Mouse (Mus musculus) stomach, postnatal 0 days (tissue): ENCODE data around the gene Cars2. TPM values are rescaled to one million over a fixed set of nuclear protein-coding genes. Genes with fewer than 3 reads are reported as not detected.
A peak's percentile ranks its signal among the peaks of the same experiment; 100 is the strongest.

Source experiments
- ATAC-seq: fragments of 200-750 bp; cut with Nextera tagmentation; 2 replicates; pipeline ENCODE4 v1.8.0; 2017; ENCODE audit not compliant: low FRiP score, low TSS enrichment
- DNase-seq: peaks from one replicate; pipeline ENCODE4 v3.0.0-alpha.2; 2016; ENCODE audit warnings: low spot score
- H3K27ac ChIP-seq: fragments of 300-500 bp; sonication (generic); replicated peaks from 2 replicates; pipeline ENCODE4 v1.5.1; 2014; ENCODE audit warnings: mild to moderate bottlenecking, control low read depth
- H3K27me3 ChIP-seq: fragments of 300-500 bp; sonication (generic); 2 replicates; pipeline ENCODE4 v1.6.1; 2014; ENCODE audit warnings: low read length; ENCODE audit not compliant: control insufficient read depth, insufficient read depth
- H3K36me3 ChIP-seq: fragments of 300-500 bp; sonication (generic); 2 replicates; pipeline ENCODE4 v1.6.1; 2014; ENCODE audit warnings: low read length, mixed read lengths; ENCODE audit not compliant: control insufficient read depth, insufficient read depth
- H3K4me1 ChIP-seq: fragments of 300-500 bp; sonication (generic); replicated peaks from 2 replicates; pipeline ENCODE4 v1.6.1; 2014; ENCODE audit warnings: antibody characterized with exemption; ENCODE audit not compliant: control insufficient read depth, insufficient read depth
- H3K4me2 ChIP-seq: fragments of 300-500 bp; sonication (generic); replicated peaks from 2 replicates; pipeline ENCODE4 v1.6.1; 2014; ENCODE audit warnings: low read depth, mild to moderate bottlenecking, control low read depth, moderate library complexity
- H3K4me3 ChIP-seq: fragments of 300-500 bp; sonication (generic); 2 replicates; pipeline ENCODE4 v1.5.1; 2014; ENCODE audit warnings: low read depth, low read length, control low read depth
- H3K9ac ChIP-seq: fragments of 300-500 bp; sonication (generic); 2 replicates; pipeline ENCODE4 v1.6.1; 2014; ENCODE audit warnings: mild to moderate bottlenecking, low read length, control low read depth, mixed read lengths
- H3K9me3 ChIP-seq: fragments of 300-500 bp; sonication (generic); 2 replicates; pipeline ENCODE4 v1.6.1; 2016; ENCODE audit warnings: low read length; ENCODE audit not compliant: control insufficient read depth
- CTCF ChIP-seq: IDR thresholded peaks from 2 replicates; pipeline ENCODE4 v1.5.1; 2016; ENCODE audit warnings: antibody characterized with exemption, low read depth, mild to moderate bottlenecking, moderate library complexity
- EP300 ChIP-seq: optimal IDR thresholded peaks from 2 replicates; pipeline ENCODE3; 2016; ENCODE audit warnings: antibody characterized with exemption
- WGBS: fragments of 180-500 bp; shearing (Covaris S2); extraction: QIAGEN DNeasy Blood & Tissue Kit; methylation state at CpG from one replicate; pipeline ENCODE4 v1.1.7; 2014; 5-methylcytosine and 5-hydroxymethylcytosine counted together
- polyA plus RNA-seq: library from polyadenylated mRNA; unstranded; fragments of >200 nt; fragmentation: Nextera tagmentation; extraction: Ambion mirVana; gene quantifications from 2 replicates; pipeline ENCODE4 v1.2.1, GENCODE M21; 2015

The Cars2 gene
- polyA plus RNA-seq, 1 experiment from 2014 or later, result 11.7 TPM

GRCm38 (mm10) chr8:11513247-11513646 is 37.3 kb downstream of the Cars2 start:
- WGBS, result 89% methylated on average over 5 of the region's 5 CpGs
- TF ChIP-seq CTCF (no peak), EP300 (no peak)
- Histone ChIP-seq H3K36me3 (peaks cover 43% of the 10 kb centered on the region), H3K9me3 (no peaks in the 10 kb centered on the region), H3K4me3 (no peak overlapping the region), H3K4me2 (no peak overlapping the region), H3K9ac (no peak overlapping the region), H3K27me3 (no peaks in the 10 kb centered on the region), H3K27ac (no peak overlapping the region), H3K4me1 (no peaks in the 10 kb centered on the region)
- DNase-seq (no peak), ATAC-seq (no peak)

DNA sequence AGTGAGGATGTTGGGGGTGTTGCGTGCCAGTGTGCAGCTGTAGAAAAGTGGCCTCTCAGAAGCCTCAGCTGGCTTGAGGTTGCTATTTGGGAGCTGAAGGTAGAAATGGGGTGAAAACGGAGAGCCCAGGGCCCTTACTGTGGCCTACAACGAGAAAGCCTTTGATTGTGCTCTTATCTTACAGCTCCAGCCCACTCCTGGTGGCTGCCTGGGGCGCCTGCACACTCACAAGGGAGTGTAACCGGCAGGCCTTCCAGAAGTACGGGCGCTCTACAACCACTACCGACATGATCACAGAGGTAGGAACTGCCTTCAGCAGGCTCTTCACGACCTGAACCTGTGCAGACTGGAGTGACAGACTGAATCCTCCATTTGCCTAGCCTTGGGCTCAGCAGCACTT is 37.9 kb downstream of the Cars2 start:
- ATAC-seq, result no peak
- H3K9ac ChIP-seq, result no peak overlapping the region
- no peak overlapping the region for H3K4me2 ChIP-seq
- H3K4me1 ChIP-seq, result no peaks in the 10 kb centered on the region
- 86% methylated on average over 9 of the region's 9 CpGs for WGBS
- H3K36me3 ChIP-seq, result peaks cover 41% of the 10 kb centered on the region
- no peak overlapping the region for H3K27ac ChIP-seq
- no peak for DNase-seq
- H3K4me3 ChIP-seq, result no peak overlapping the region
- H3K27me3 ChIP-seq, result no peaks in the 10 kb centered on the region
- TF ChIP-seq EP300 (no peak), CTCF (no peak)
- H3K9me3 ChIP-seq, result no peaks in the 10 kb centered on the region

GRCm38 (mm10) chr8:11510971-11511370 is 39.6 kb downstream of the Cars2 start:
- H3K9ac ChIP-seq, result no peak overlapping the region
- ATAC-seq, result no peak
- 94% methylated on average over 5 of the region's 5 CpGs for WGBS
- no peak overlapping the region for H3K27ac ChIP-seq
- H3K9me3 ChIP-seq, result no peaks in the 10 kb centered on the region
- H3K36me3 ChIP-seq, result peaks cover 46% of the 10 kb centered on the region
- H3K4me2 ChIP-seq, result no peak overlapping the region
- TF ChIP-seq CTCF (no peak), EP300 (no peak)
- DNase-seq, result no peak
- no peaks in the 10 kb centered on the region for H3K4me1 ChIP-seq
- no peak overlapping the region for H3K4me3 ChIP-seq
- H3K27me3 ChIP-seq, result no peaks in the 10 kb centered on the region

GRCm38 (mm10) chr8:11508880-11509279 is 41.7 kb downstream of the Cars2 start:
- 63% methylated on average over 10 of the region's 10 CpGs for WGBS
- no peak overlapping the region for H3K4me2 ChIP-seq
- H3K36me3 ChIP-seq, result peaks cover 49% of the 10 kb centered on the region
- no peak for TF ChIP-seq EP300
- TF ChIP-seq CTCF, result no peak
- H3K9me3 ChIP-seq, result no peaks in the 10 kb centered on the region
- ATAC-seq, result no peak
- no peak for DNase-seq
- H3K4me1 ChIP-seq, result no peaks in the 10 kb centered on the region
- H3K9ac ChIP-seq, result no peak overlapping the region
- no peaks in the 10 kb centered on the region for H3K27me3 ChIP-seq
- H3K4me3 ChIP-seq, result no peak overlapping the region
- H3K27ac ChIP-seq, result no peak overlapping the region

- 70% methylated on average over 6 of the region's 6 CpGs for WGBS
- no peaks in the 10 kb centered on the region for H3K27me3 ChIP-seq
- no peak overlapping the region for H3K27ac ChIP-seq
- no peak overlapping the region for H3K4me2 ChIP-seq
- H3K9ac ChIP-seq, result no peak overlapping the region
- H3K9me3 ChIP-seq, result no peaks in the 10 kb centered on the region
- TF ChIP-seq EP300, result no peak
- peak; percentile 79 for TF ChIP-seq CTCF
- DNase-seq (peak; percentile 73), ATAC-seq (peak; percentile 41; the same call in 1 of the 2 replicates)
- no peak overlapping the region for H3K4me3 ChIP-seq
- H3K36me3 ChIP-seq, result peaks cover 39% of the 10 kb centered on the region
- H3K4me1 ChIP-seq, result no peaks in the 10 kb centered on the region
Measured at GRCm38 (mm10) chr8:11506802-11507201, 43.8 kb downstream of the Cars2 start.

GRCm38 (mm10) chr8:11506074-11506473 is 44.5 kb downstream of the Cars2 start:
- H3K36me3 ChIP-seq, result peaks cover 39% of the 10 kb centered on the region
- no peak for DNase-seq
- H3K4me2 ChIP-seq, result no peak overlapping the region
- no peaks in the 10 kb centered on the region for H3K9me3 ChIP-seq
- H3K27me3 ChIP-seq, result no peaks in the 10 kb centered on the region
- no peak overlapping the region for H3K4me3 ChIP-seq
- H3K27ac ChIP-seq, result no peak overlapping the region
- no peak overlapping the region for H3K9ac ChIP-seq
- TF ChIP-seq EP300 (no peak), CTCF (no peak)
- 79% methylated on average over 14 of the region's 14 CpGs for WGBS
- H3K4me1 ChIP-seq, result no peaks in the 10 kb centered on the region
- ATAC-seq, result no peak
